Mouse (Mus musculus) intestine, embryonic 15.5 days (tissue): ENCODE results near the gene C1qtnf7. TPM values are rescaled to one million over a fixed set of nuclear protein-coding genes. Genes with fewer than 3 reads are reported as not detected.

Source experiments
- ATAC-seq: fragments of 200-750 bp; cut with Nextera tagmentation; 2 replicates; pipeline ENCODE4 v1.8.0; 2017; ENCODE audit warnings: moderate TSS enrichment, moderate library complexity
- H3K27ac ChIP-seq: fragments of 300-500 bp; sonication (generic); 2 replicates; pipeline ENCODE4 v1.5.1; 2015; ENCODE audit warnings: mild to moderate bottlenecking, inconsistent platforms
- H3K27me3 ChIP-seq: fragments of 300-500 bp; sonication (generic); replicated peaks from 2 replicates; pipeline ENCODE4 v1.6.1; 2015; ENCODE audit warnings: inconsistent platforms
- H3K36me3 ChIP-seq: fragments of 300-500 bp; sonication (generic); 2 replicates; pipeline ENCODE4 v1.6.1; 2015; ENCODE audit warnings: inconsistent platforms
- H3K4me1 ChIP-seq: fragments of 300-500 bp; sonication (generic); replicated peaks from 2 replicates; pipeline ENCODE4 v1.6.1; 2015; ENCODE audit warnings: inconsistent platforms
- H3K4me2 ChIP-seq: fragments of 300-500 bp; sonication (generic); replicated peaks from 2 replicates; pipeline ENCODE4 v1.6.1; 2015; ENCODE audit warnings: mild to moderate bottlenecking, inconsistent platforms
- H3K4me3 ChIP-seq: fragments of 300-500 bp; sonication (generic); replicated peaks from 2 replicates; pipeline ENCODE4 v1.5.1; 2015; ENCODE audit warnings: inconsistent platforms
- H3K9ac ChIP-seq: fragments of 300-500 bp; sonication (generic); 2 replicates; pipeline ENCODE4 v1.6.1; 2015; ENCODE audit warnings: inconsistent platforms
- H3K9me3 ChIP-seq: fragments of 300-500 bp; sonication (generic); 2 replicates; pipeline ENCODE4 v1.6.1; 2016; ENCODE audit warnings: inconsistent platforms
- WGBS: fragments of 180-500 bp; shearing (Covaris S2); methylation state at CpG from one replicate; pipeline ENCODE4 v1.1.7; 2015; 5-methylcytosine and 5-hydroxymethylcytosine counted together
- polyA plus RNA-seq: library from polyadenylated mRNA; unstranded; fragments of >200 nt; fragmentation: Nextera tagmentation; extraction: Ambion mirVana; gene quantifications from 2 replicates; pipeline ENCODE4 v1.2.1, GENCODE M21; 2015

Gene C1qtnf7
- 7.3 and 7.5 TPM in 2 replicates for polyA plus RNA-seq

DNA sequence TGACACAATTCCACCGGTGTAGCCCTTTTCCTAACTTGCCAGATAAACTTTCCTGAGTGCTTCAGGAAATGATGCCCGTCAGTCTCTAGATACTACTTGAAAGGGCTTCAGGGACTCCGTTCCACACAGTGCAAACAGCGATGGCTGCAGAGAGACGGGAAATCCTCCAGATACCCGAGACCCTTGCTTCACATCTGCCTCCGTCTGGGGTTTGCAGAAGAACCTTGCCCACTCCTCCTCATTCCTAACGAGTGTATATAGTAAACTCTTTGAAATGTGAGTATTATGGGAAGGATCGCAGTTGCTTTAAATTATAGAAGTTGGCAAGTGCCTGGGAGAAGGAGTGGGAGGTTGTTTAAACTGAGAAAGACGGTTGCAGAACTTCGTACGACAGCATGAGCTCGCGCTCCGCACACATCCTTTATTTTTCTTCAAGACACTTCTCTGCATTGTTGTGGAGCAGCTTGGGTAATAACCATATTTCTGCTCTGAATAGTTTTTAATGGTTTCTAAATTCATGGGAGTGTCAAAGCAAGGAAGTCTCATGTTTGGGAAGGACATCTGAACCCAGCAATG lies at the start of gene C1qtnf7:
C1qtnf7 (plus strand) TSS at position 138 of the 576 bp plus-strand sequence.
- peak within 1 kb of the TSS; percentile 14 for H3K4me3 ChIP-seq
- peak; percentile 36 for ATAC-seq
- H3K27ac ChIP-seq = peak within 1 kb of the TSS; percentile 28; the same call in 1 of the 2 replicates

DNA sequence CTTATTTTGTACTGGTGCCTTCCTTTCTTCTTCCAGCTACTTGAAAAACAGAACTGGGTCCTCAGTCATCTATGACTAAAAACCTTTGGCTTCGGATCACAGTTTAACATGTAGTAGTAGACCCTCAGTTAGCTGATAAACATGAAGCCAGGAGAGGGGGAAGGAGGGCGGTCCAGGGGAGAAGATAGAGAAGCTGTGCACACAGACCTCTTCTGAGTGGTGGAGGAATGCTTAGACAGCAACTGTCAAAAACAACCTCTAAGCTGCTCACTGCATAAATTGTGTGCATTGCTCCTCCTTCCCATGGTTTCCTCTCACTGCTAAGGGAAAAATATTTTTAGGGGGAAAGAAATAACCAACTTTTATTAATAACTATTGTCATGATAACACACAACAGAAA lies 48.6 kb upstream of the C1qtnf7 start:
- H3K9ac ChIP-seq = no peak overlapping the region
- WGBS = 74% methylated on average over 2 of the region's 2 CpGs
- H3K4me2 ChIP-seq = no peak overlapping the region
- no peaks in the 10 kb centered on the region for H3K9me3 ChIP-seq
- no peak for ATAC-seq
- no peaks in the 10 kb centered on the region for H3K4me1 ChIP-seq
- H3K36me3 ChIP-seq = no peaks in the 10 kb centered on the region
- no peak overlapping the region for H3K4me3 ChIP-seq
- H3K27ac ChIP-seq = no peak overlapping the region
- no peaks in the 10 kb centered on the region for H3K27me3 ChIP-seq

More for the DNA sequence above, at the start of gene C1qtnf7:
- Histone ChIP-seq H3K9ac (no peak within 1 kb of the TSS), H3K9me3 (no peaks in the 10 kb centered on the region), H3K36me3 (no peaks in the 10 kb centered on the region), H3K27me3 (no peaks in the 10 kb centered on the region), H3K4me2 (peak within 1 kb of the TSS; percentile 48), H3K4me1 (peaks cover 14% of the 10 kb centered on the region)
- WGBS = 22% methylated on average over 15 of the region's 15 CpGs

DNA sequence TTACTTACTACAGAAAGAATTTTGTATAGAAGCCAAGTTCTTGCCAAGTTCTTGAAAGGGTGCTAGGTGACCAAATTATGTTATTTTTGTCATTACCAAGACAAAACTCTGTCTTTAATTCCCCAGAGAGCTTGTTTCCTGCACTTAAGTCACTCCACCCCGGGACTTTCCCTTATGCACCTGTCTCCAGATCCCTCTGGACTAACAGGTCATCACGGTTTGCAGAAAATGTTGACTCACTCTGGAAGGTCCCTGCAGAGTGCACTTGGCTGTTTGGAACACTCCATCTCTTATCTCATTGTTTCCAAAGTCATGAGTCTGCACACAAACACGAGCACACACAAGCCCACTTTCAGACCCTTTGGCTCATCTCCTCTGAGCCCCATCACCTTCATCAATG lies 48.1 kb upstream of the C1qtnf7 start:
- WGBS = 64% methylated on average over 3 of the region's 3 CpGs

DNA sequence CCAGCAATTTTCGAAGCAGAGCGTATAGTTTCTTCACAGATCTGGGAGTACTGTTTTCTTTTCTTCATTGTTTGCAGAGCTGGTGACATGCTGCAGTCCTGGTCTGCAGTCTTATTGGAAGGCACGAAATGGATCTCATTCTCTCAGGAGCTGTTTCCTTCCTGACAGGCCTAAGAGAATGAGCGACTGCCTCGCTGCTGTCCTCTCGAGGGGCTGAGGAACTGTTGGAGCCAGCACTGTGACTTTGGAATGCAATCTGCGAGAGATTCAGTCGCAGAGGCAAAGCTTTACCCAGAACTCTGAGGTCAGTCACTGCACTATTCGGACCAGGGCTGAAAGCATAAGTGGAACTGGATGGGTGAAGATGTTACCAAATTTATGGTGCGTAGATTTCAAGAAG lies 46.4 kb upstream of the C1qtnf7 start:
- WGBS = 42% methylated on average over 10 of the region's 10 CpGs
- no peak for ATAC-seq

More for the DNA sequence above, 48.1 kb upstream of the C1qtnf7 start:
- H3K4me2 ChIP-seq = no peak overlapping the region
- no peaks in the 10 kb centered on the region for H3K36me3 ChIP-seq
- ATAC-seq = no peak
- no peak overlapping the region for H3K4me3 ChIP-seq
- H3K4me1 ChIP-seq = no peaks in the 10 kb centered on the region
- no peak overlapping the region for H3K9ac ChIP-seq
- H3K27ac ChIP-seq = no peak overlapping the region
- no peaks in the 10 kb centered on the region for H3K9me3 ChIP-seq
- H3K27me3 ChIP-seq = no peaks in the 10 kb centered on the region

DNA sequence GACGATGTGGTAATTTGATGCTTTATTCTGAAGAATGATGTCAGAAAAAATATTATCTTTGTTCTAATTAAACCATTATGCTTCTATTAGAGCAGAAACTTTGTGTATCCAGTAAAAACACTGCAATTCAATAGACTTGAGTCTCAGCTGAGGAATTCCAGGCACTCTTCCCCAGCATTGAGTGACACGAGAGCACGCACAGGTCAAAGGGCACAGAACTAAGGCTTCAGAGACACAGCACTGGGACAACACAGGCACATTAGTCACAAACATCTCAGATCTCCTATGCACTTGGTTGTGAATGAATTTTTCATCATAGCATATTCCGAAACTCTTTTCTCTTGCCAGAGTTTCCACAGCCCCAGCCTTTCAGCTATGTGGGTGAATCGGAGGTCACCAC lies 37.4 kb upstream of the C1qtnf7 start:
- H3K9me3 ChIP-seq = no peaks in the 10 kb centered on the region
- WGBS = 49% methylated on average over 5 of the region's 5 CpGs
- H3K9ac ChIP-seq = no peak overlapping the region
- H3K4me1 ChIP-seq = no peaks in the 10 kb centered on the region
- no peaks in the 10 kb centered on the region for H3K27me3 ChIP-seq
- H3K4me2 ChIP-seq = no peak overlapping the region
- no peaks in the 10 kb centered on the region for H3K36me3 ChIP-seq
- ATAC-seq = no peak
- no peak overlapping the region for H3K4me3 ChIP-seq
- H3K27ac ChIP-seq = no peak overlapping the region

More for the DNA sequence above, 46.4 kb upstream of the C1qtnf7 start:
- Histone ChIP-seq H3K4me1 (no peaks in the 10 kb centered on the region), H3K9me3 (no peaks in the 10 kb centered on the region), H3K27ac (no peak overlapping the region), H3K36me3 (no peaks in the 10 kb centered on the region), H3K27me3 (no peaks in the 10 kb centered on the region), H3K4me3 (no peak overlapping the region), H3K4me2 (no peak overlapping the region), H3K9ac (no peak overlapping the region)

DNA sequence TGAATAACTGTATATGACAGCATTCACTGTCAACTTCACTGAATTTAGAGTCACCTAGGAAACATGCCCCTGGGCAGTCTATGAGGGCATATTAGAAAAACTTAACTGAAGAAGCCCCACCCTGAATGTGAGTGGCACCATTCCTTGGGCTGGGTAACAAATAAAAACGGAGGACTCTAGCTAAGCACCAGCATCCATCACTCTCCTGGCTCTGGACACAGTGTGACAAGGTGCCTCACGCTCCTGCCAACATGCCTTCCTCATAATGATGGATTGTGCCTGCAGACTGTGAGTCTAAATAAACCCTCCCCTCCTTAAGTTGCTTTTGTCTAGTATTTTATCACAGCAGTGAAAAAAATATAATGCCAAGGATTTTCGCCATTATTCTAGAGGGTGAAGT lies 35.3 kb upstream of the C1qtnf7 start:
- H3K4me1 ChIP-seq = no peaks in the 10 kb centered on the region
- no peak overlapping the region for H3K9ac ChIP-seq
- H3K36me3 ChIP-seq = no peaks in the 10 kb centered on the region
- ATAC-seq = no peak
- H3K4me3 ChIP-seq = no peak overlapping the region
- no peak overlapping the region for H3K4me2 ChIP-seq
- no peaks in the 10 kb centered on the region for H3K27me3 ChIP-seq
- 49% methylated on average over 3 of the region's 3 CpGs for WGBS
- no peaks in the 10 kb centered on the region for H3K9me3 ChIP-seq
- no peak overlapping the region for H3K27ac ChIP-seq

DNA sequence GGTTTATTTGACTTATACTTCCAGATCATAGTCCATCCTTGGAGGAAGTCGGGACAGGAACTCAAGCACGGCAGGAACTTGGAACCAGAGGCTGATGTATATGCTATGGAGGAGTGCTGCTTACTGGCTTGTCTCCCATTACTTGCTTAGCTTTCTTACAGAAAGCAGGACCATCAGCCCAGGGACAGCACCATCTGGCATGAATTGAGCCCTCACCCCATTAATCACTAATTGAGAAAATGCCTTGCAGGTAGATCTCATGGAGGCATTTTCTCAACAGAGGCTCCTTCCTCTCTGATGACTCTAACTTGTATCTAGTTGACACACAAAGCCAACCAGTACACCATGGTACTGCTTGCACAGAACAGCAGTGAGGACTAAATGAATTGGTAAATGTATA lies 34.6 kb upstream of the C1qtnf7 start:
- no peaks in the 10 kb centered on the region for H3K36me3 ChIP-seq
- H3K27me3 ChIP-seq = no peaks in the 10 kb centered on the region
- no peak overlapping the region for H3K9ac ChIP-seq
- no peak overlapping the region for H3K27ac ChIP-seq
- no peak overlapping the region for H3K4me3 ChIP-seq
- H3K9me3 ChIP-seq = no peaks in the 10 kb centered on the region
- whole genome bisulfite sequencing = 66% methylated on average over 2 of the region's 2 CpGs
- no peak for ATAC-seq
- no peak overlapping the region for H3K4me2 ChIP-seq
- H3K4me1 ChIP-seq = no peaks in the 10 kb centered on the region

DNA sequence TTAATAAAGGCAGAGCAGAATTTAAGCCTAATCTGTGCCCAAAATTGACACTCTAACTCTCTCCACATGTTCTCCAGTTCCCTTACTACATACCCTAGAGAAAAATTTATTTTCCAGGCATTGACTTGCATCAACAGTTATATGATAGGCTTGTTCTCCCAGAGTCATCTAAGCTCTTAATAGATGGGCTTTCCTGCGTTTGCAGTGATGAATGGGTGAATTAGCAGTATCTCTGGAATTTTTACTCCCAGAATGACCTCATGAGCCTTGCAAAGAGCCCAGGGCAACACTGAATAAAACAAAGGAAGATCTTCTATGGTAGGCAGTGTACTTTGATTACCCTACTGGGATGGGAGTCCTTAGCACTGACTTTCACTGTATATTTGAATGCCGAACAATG lies 33.5 kb upstream of the C1qtnf7 start:
- Histone ChIP-seq H3K9me3 (no peaks in the 10 kb centered on the region), H3K36me3 (no peaks in the 10 kb centered on the region), H3K27ac (no peak overlapping the region), H3K9ac (no peak overlapping the region), H3K4me3 (no peak overlapping the region), H3K27me3 (no peaks in the 10 kb centered on the region), H3K4me1 (no peaks in the 10 kb centered on the region), H3K4me2 (no peak overlapping the region)
- WGBS = 39% methylated on average over 2 of the region's 2 CpGs
- no peak for ATAC-seq

DNA sequence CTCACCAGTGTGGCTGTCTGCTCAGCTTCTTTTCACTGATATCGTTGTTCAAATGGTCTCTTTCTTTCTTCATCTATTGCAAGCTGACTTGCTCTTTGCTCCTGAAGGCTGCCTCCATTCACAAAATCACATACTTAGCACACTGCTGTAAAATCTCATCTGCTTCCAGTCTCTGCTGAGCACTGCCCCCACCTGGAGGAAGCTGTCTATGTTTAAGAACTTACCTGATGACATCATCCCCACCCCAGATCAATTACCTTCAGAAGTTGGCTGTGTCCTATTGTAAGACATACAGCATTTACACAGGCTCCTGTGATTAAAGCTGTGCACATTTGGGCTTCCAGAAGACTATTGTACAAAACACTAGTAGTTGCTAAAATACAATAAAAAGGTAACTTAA lies 13.5 kb upstream of the C1qtnf7 start:
- Histone ChIP-seq H3K4me3 (no peak overlapping the region), H3K27me3 (no peaks in the 10 kb centered on the region), H3K27ac (no peak overlapping the region), H3K4me1 (no peaks in the 10 kb centered on the region), H3K9me3 (no peaks in the 10 kb centered on the region), H3K4me2 (no peak overlapping the region), H3K36me3 (no peaks in the 10 kb centered on the region), H3K9ac (no peak overlapping the region)
- ATAC-seq = no peak
- 87% methylated on average over 1 of the region's 1 CpGs for WGBS

DNA sequence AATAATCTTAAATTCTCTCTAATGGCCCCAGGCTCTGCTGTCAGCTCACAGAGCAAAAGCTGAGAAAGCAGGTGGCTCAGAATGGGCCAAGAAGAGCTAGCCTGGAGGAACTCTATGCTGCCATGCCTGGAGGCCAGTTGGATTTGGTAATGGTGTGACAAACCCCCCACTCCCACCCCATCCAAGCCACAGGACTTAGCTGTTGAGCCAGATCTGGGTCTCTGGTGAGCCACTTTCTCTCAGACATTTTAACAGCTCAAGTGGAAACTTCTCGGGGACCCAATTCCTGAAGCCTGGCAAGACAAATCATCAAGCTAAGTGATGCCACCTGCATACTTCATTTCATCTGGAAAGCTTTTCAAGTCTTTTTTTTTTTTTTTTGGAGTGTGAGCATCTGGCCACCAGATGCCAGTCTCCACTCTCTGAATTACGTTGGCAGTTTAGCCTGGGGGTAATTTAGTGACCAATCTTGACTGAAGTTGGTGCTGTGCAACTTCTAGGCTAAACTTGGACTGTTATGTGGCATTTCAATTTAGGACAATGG lies 11.0 kb upstream of the C1qtnf7 start:
- Histone ChIP-seq H3K9ac (no peak overlapping the region), H3K4me1 (no peaks in the 10 kb centered on the region), H3K36me3 (no peaks in the 10 kb centered on the region), H3K27ac (no peak overlapping the region), H3K27me3 (no peaks in the 10 kb centered on the region), H3K4me2 (no peak overlapping the region), H3K4me3 (no peak overlapping the region), H3K9me3 (no peaks in the 10 kb centered on the region)
- ATAC-seq = no peak
- 68% methylated on average over 2 of the region's 2 CpGs for WGBS

DNA sequence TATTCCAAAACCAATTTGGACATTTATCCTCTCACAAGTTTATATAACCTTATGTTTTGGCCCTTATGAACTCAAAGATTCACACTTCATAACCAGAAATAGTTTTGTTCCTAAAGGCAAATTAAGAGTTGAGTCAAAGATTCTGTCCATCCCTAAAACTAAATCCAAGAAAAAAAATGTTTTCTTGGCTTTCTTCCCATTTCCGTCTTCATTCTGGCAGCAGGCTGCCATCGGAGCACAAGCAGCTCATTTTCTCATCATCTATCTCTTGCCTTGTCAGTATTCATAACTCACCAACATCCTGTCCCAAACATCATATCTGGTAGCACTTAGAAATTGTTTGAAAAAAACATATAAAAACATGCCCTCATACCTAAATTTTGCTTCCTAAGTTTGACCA lies 6.9 kb upstream of the C1qtnf7 start:
- Histone ChIP-seq H3K9me3 (no peaks in the 10 kb centered on the region), H3K4me3 (no peak overlapping the region), H3K36me3 (no peaks in the 10 kb centered on the region), H3K9ac (no peak overlapping the region), H3K27ac (no peak overlapping the region), H3K27me3 (no peaks in the 10 kb centered on the region), H3K4me1 (no peaks in the 10 kb centered on the region), H3K4me2 (no peak overlapping the region)
- ATAC-seq = no peak
- WGBS = 22% methylated on average over 2 of the region's 2 CpGs

DNA sequence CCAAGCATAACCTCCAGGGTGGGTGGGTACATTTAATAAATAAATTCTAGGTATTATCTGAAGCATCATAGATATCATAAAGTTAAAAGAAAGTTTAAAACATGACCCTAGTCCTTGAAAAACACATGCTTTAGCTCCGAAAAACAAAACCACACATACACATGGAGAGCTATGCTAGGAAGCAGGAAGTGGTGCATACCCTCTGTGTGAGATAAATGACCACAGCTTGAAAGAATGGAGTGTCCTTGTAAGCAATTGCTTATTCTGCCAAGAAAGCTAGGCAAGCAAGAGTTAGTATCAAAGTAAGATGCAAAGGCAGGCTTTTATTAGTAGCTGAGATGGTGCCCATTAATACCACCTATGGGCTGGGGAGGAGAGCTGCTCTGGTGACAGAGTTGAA lies 6.4 kb upstream of the C1qtnf7 start:
- H3K4me3 ChIP-seq = no peak overlapping the region
- H3K27me3 ChIP-seq = no peaks in the 10 kb centered on the region
- ATAC-seq = no peak
- 35% methylated on average over 1 of the region's 1 CpGs for WGBS
- no peak overlapping the region for H3K27ac ChIP-seq
- H3K36me3 ChIP-seq = no peaks in the 10 kb centered on the region
- no peak overlapping the region for H3K9ac ChIP-seq
- no peaks in the 10 kb centered on the region for H3K4me1 ChIP-seq
- no peaks in the 10 kb centered on the region for H3K9me3 ChIP-seq
- no peak overlapping the region for H3K4me2 ChIP-seq

DNA sequence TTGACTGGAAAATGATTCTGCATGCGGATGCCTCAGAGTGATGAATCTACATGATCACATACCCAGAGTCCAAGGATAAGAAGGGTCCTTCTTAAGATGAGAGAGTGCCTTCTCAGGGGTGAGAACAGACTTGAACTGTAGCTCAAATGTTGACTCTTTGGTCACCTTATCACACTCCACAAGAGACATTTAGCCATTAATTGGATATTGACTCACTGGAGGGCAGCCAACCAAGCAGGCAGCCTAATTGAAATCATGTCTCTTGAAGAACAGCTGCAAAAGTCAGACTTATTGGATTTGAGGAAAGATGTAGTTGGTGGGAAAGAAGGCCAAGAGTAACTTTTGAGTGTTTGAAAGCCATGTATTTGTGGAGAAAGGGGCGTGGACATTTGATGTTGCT lies 4.2 kb upstream of the C1qtnf7 start:
- no peaks in the 10 kb centered on the region for H3K36me3 ChIP-seq
- H3K4me1 ChIP-seq = 0 out of 2 replicates have a peak, but pooled peaks cover 4% of the 10 kb centered on the region
- H3K4me2 ChIP-seq = no peak overlapping the region
- H3K9ac ChIP-seq = no peak overlapping the region
- H3K4me3 ChIP-seq = no peak overlapping the region
- no peak for ATAC-seq
- 82% methylated on average over 2 of the region's 2 CpGs for WGBS
- H3K27ac ChIP-seq = no peak overlapping the region
- no peaks in the 10 kb centered on the region for H3K27me3 ChIP-seq
- H3K9me3 ChIP-seq = no peaks in the 10 kb centered on the region
